Mouse (Mus musculus) midbrain, embryonic 14.5 days (tissue): Measurements from ENCODE around the gene Zfp866. TPM values are rescaled to one million over a fixed set of nuclear protein-coding genes. Genes with fewer than 3 reads are reported as not detected.

Experiments used
- ATAC-seq: fragments of 200-750 bp; cut with Nextera tagmentation; 2 replicates; pipeline ENCODE4 v1.8.0; 2017; ENCODE audit warnings: moderate number of reproducible peaks, moderate library complexity; ENCODE audit not compliant: low FRiP score, low TSS enrichment
- DNase-seq: peaks from one replicate; pipeline ENCODE4 v3.0.0-alpha.2; 2015
- H3K27ac ChIP-seq: fragments of 300-500 bp; sonication (generic); replicated peaks from 2 replicates; pipeline ENCODE4 v1.5.1; 2014; ENCODE audit warnings: mild to moderate bottlenecking, low read depth, low read length, moderate library complexity
- H3K27me3 ChIP-seq: fragments of 300-500 bp; sonication (generic); 2 replicates; pipeline ENCODE4 v1.6.1; 2014; ENCODE audit warnings: low read length, control low read depth, mixed read lengths; ENCODE audit not compliant: control insufficient read depth, insufficient read depth
- H3K36me3 ChIP-seq: fragments of 300-500 bp; sonication (generic); 2 replicates; pipeline ENCODE4 v1.6.1; 2014; ENCODE audit warnings: low read length, control low read depth; ENCODE audit not compliant: control insufficient read depth, insufficient read depth
- H3K4me1 ChIP-seq: fragments of 300-500 bp; sonication (generic); 2 replicates; pipeline ENCODE4 v1.6.1; 2014; ENCODE audit warnings: mild to moderate bottlenecking, antibody characterized with exemption, low read length, control low read depth; ENCODE audit not compliant: control insufficient read depth, insufficient read depth
- H3K4me2 ChIP-seq: fragments of 300-500 bp; sonication (generic); 2 replicates; pipeline ENCODE4 v1.6.1; 2014; ENCODE audit warnings: mild to moderate bottlenecking, low read length, moderate library complexity
- H3K4me3 ChIP-seq: fragments of 300-500 bp; sonication (generic); replicated peaks from 2 replicates; pipeline ENCODE4 v1.5.1; 2014; ENCODE audit warnings: low read depth, low read length
- H3K9ac ChIP-seq: fragments of 300-500 bp; sonication (generic); replicated peaks from 2 replicates; pipeline ENCODE4 v1.6.1; 2014; ENCODE audit warnings: mild to moderate bottlenecking, low read length, moderate library complexity
- H3K9me3 ChIP-seq: fragments of 300-500 bp; sonication (generic); 2 replicates; pipeline ENCODE4 v1.6.1; 2016; ENCODE audit warnings: low read length, control low read depth, mixed read lengths; ENCODE audit not compliant: control insufficient read depth
- WGBS: fragments of 180-500 bp; shearing (Covaris S2); extraction: QIAGEN DNeasy Blood & Tissue Kit; methylation state at CpG from one replicate; pipeline ENCODE4 v1.1.7; 2014; 5-methylcytosine and 5-hydroxymethylcytosine counted together
- polyA plus RNA-seq: library from polyadenylated mRNA; unstranded; fragments of >200 nt; fragmentation: Nextera tagmentation; extraction: Ambion mirVana; gene quantifications from 2 replicates; pipeline ENCODE4 v1.2.1, GENCODE M21; 2014

Gene Zfp866
- polyA plus RNA-seq, 1 experiment from 2014 or later = 50.4 TPM

DNA sequence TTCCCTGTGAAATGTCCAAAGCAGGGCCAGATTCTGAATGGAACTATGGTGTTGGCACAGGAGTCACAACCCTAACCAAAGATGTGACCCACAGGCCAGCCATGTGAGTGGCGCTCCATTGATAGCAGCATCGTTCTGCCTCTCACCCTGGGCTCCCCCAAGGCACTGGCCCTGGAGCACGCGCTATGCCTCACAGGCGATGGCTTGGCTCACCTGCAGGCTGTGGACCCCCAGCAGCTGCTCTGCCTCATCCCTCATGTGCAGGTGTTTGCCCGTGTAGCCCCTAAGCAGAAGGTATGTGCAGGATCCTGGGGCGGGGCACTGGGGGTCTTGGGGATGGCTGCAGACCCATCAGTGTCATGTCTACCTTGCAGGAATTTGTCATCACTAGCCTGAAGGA lies 12.4 kb upstream of the Zfp866 start:
- H3K27me3 ChIP-seq = no peaks in the 10 kb centered on the region
- WGBS = 95% methylated on average over 7 of the region's 7 CpGs
- DNase-seq (no peak), ATAC-seq (no peak)
- peaks cover 3% of the 10 kb centered on the region; the same call in 1 of the 2 replicates for H3K4me1 ChIP-seq
- no peak overlapping the region for H3K9ac ChIP-seq
- no peak overlapping the region for H3K4me3 ChIP-seq
- H3K27ac ChIP-seq = no peak overlapping the region
- no peaks in the 10 kb centered on the region for H3K9me3 ChIP-seq
- peaks cover 97% of the 10 kb centered on the region for H3K36me3 ChIP-seq
- H3K4me2 ChIP-seq = no peak overlapping the region

DNA sequence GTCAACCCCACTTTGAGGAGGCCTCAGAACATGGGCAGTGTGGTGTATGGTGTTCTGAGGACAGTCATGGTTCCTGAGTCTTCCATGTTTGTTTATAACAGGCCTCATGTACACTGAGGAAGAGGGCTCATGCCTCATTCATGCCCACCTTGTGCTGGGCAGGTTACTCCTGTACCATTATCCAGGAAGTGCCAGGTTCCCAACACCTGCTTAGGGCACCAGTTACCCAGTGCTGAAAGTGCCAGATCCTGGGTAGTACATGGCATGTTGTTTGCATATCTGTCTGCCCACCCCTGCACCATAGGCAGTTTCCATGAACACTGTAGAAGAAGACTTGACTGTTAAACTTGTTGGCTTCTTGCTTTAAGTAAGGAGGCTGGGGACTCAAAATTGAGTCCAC lies 11.2 kb upstream of the Zfp866 start:
- H3K4me1 ChIP-seq = no peaks in the 10 kb centered on the region
- H3K36me3 ChIP-seq = peaks cover 98% of the 10 kb centered on the region
- no peak overlapping the region for H3K9ac ChIP-seq
- H3K27ac ChIP-seq = no peak overlapping the region
- no peak overlapping the region for H3K4me3 ChIP-seq
- DNase-seq (no peak), ATAC-seq (no peak)
- no peak overlapping the region for H3K4me2 ChIP-seq
- no peaks in the 10 kb centered on the region for H3K9me3 ChIP-seq
- no peaks in the 10 kb centered on the region for H3K27me3 ChIP-seq

GRCm38 (mm10) chr8:69801796-69802195 lies 10.8 kb upstream of the Zfp866 start:
- H3K9ac ChIP-seq = no peak overlapping the region
- WGBS = 95% methylated on average over 4 of the region's 4 CpGs

GRCm38 (mm10) chr8:69799946-69800345 lies 9.0 kb upstream of the Zfp866 start:
- Histone ChIP-seq H3K4me1 (no peaks in the 10 kb centered on the region), H3K9me3 (no peaks in the 10 kb centered on the region), H3K4me3 (no peak overlapping the region), H3K27me3 (no peaks in the 10 kb centered on the region), H3K9ac (no peak overlapping the region), H3K27ac (no peak overlapping the region), H3K36me3 (peaks cover 98% of the 10 kb centered on the region), H3K4me2 (no peak overlapping the region)
- 93% methylated on average over 5 of the region's 5 CpGs for WGBS
- no peak for ATAC-seq
- DNase-seq = no peak

More at GRCm38 (mm10) chr8:69801796-69802195, 10.8 kb upstream of the Zfp866 start:
- no peak for ATAC-seq
- no peaks in the 10 kb centered on the region for H3K27me3 ChIP-seq
- H3K9me3 ChIP-seq = no peaks in the 10 kb centered on the region
- H3K36me3 ChIP-seq = peaks cover 98% of the 10 kb centered on the region
- H3K4me1 ChIP-seq = no peaks in the 10 kb centered on the region
- no peak overlapping the region for H3K4me2 ChIP-seq
- no peak overlapping the region for H3K4me3 ChIP-seq
- no peak for DNase-seq
- no peak overlapping the region for H3K27ac ChIP-seq

GRCm38 (mm10) chr8:69799261-69799660 lies 8.3 kb upstream of the Zfp866 start:
- WGBS = 96% methylated on average over 8 of the region's 8 CpGs
- H3K9ac ChIP-seq = no peak overlapping the region
- no peaks in the 10 kb centered on the region for H3K9me3 ChIP-seq
- no peak overlapping the region for H3K4me3 ChIP-seq
- ATAC-seq (no peak), DNase-seq (no peak)
- H3K4me1 ChIP-seq = no peaks in the 10 kb centered on the region
- H3K4me2 ChIP-seq = no peak overlapping the region
- H3K27ac ChIP-seq = no peak overlapping the region
- peaks cover 99% of the 10 kb centered on the region for H3K36me3 ChIP-seq
- H3K27me3 ChIP-seq = no peaks in the 10 kb centered on the region

DNA sequence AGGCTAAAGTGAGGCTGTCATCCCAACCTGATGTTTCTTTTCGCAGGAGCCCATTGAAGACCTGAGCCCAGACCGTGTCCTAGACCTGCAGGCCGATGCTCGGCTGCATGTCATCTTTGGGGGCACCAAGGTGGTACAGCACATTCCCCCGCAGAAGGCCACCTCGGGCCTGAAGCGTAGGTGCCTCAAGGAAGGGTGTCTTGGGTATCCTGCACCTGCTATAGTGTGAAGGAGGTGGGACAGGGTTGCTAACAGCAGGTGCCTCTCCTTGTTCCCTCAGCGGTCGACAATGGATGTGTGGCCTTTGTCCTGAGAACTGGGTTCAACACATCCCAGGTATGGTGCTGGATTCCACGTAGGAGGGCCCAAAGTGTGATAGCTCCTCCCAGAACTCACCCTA lies 6.7 kb upstream of the Zfp866 start:
- DNase-seq = no peak
- no peak overlapping the region for H3K4me2 ChIP-seq
- no peak overlapping the region for H3K9ac ChIP-seq
- WGBS = 93% methylated on average over 10 of the region's 10 CpGs
- no peaks in the 10 kb centered on the region for H3K27me3 ChIP-seq
- peaks cover 94% of the 10 kb centered on the region for H3K36me3 ChIP-seq
- H3K27ac ChIP-seq = no peak overlapping the region
- peaks cover 3% of the 10 kb centered on the region; the same call in 1 of the 2 replicates for H3K4me1 ChIP-seq
- H3K4me3 ChIP-seq = no peak overlapping the region
- no peak for ATAC-seq
- H3K9me3 ChIP-seq = no peaks in the 10 kb centered on the region

DNA sequence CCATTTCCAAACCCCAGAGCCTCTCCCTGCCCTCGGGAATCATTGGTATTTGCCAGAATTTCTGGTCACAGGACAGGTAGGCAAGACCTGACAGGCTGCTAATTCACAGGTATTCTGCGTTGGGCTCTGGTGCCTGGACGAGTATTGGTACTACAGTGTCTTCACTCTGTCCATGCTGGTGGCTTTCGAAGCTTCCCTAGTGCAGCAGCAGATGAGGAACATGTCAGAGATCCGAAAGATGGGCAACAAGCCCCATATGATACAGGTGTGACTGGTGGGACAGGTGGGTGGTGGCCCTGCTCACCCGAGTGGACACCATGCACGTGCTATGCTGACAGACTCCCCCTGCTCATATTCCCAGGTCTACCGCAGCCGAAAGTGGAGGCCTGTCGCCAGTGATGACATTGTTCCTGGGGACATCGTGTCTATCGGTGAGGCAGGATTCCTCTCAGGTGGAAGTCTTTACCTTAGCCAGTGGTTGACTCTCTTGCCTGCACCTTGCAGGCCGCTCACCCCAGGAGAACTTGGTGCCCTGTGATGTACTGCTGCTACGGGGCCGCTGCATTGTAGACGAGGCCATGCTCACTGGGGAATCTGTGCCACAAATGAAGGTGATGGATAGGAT lies 5.9 kb upstream of the Zfp866 start:
- Histone ChIP-seq H3K4me3 (no peak overlapping the region), H3K27me3 (no peaks in the 10 kb centered on the region), H3K9me3 (no peaks in the 10 kb centered on the region), H3K27ac (no peak overlapping the region), H3K4me1 (peaks cover 12% of the 10 kb centered on the region), H3K36me3 (peaks cover 86% of the 10 kb centered on the region), H3K4me2 (no peak overlapping the region), H3K9ac (no peak overlapping the region)
- no peak for DNase-seq
- 95% methylated on average over 16 of the region's 16 CpGs for WGBS
- ATAC-seq = no peak

- H3K9ac ChIP-seq = no peak overlapping the region
- H3K36me3 ChIP-seq = peaks cover 67% of the 10 kb centered on the region
- no peaks in the 10 kb centered on the region for H3K27me3 ChIP-seq
- no peak for DNase-seq
- no peak overlapping the region for H3K27ac ChIP-seq
- H3K4me2 ChIP-seq = no peak overlapping the region
- peaks cover 13% of the 10 kb centered on the region for H3K4me1 ChIP-seq
- no peak for ATAC-seq
- H3K4me3 ChIP-seq = no peak overlapping the region
- WGBS = 95% methylated on average over 6 of the region's 6 CpGs
- no peaks in the 10 kb centered on the region for H3K9me3 ChIP-seq
These were observed 3.9 kb upstream of the Zfp866 start for GRCm38 (mm10) chr8:69794901-69795300.

- no peak overlapping the region for H3K9ac ChIP-seq
- WGBS = 96% methylated on average over 3 of the region's 3 CpGs
- peaks cover 13% of the 10 kb centered on the region for H3K4me1 ChIP-seq
- no peak overlapping the region for H3K4me3 ChIP-seq
- no peaks in the 10 kb centered on the region for H3K9me3 ChIP-seq
- no peak overlapping the region for H3K4me2 ChIP-seq
- peaks cover 59% of the 10 kb centered on the region for H3K36me3 ChIP-seq
- H3K27ac ChIP-seq = no peak overlapping the region
- H3K27me3 ChIP-seq = no peaks in the 10 kb centered on the region
- ATAC-seq = no peak
- DNase-seq = no peak
These were observed 3.1 kb upstream of the Zfp866 start for GRCm38 (mm10) chr8:69794096-69794495.
